Mouse (Mus musculus): Measurements from ENCODE around the gene Tdp1.

The Tdp1 gene

GRCm38 (mm10) chr12:99884269-99885261, at the start of gene Tdp1, which contains the start of gene Efcab11:
Tdp1 (plus strand) TSS chr12:99884517.
Efcab11 (minus strand) TSS chr12:99884439.
- DNase-seq (ENCODE audit: low spot score): peak; percentile 95

- DNase-seq (ENCODE audit: low spot score): no peak
These were observed 47.7 kb upstream of the Tdp1 start for GRCm38 (mm10) chr12:99836404-99837131.

GRCm38 (mm10) chr12:99837528-99837927, 46.8 kb upstream of the Tdp1 start:
- no peak for DNase-seq (ENCODE audit: low spot score)

GRCm38 (mm10) chr12:99838109-99838508, 46.2 kb upstream of the Tdp1 start:
- DNase-seq (ENCODE audit: low spot score): no peak

GRCm38 (mm10) chr12:99838703-99839102, 45.6 kb upstream of the Tdp1 start:
- no peak for DNase-seq (ENCODE audit: low spot score)

GRCm38 (mm10) chr12:99844951-99845350, 39.4 kb upstream of the Tdp1 start:
- DNase-seq (ENCODE audit: low spot score): no peak

GRCm38 (mm10) chr12:99849996-99850395, 34.3 kb upstream of the Tdp1 start:
- no peak for DNase-seq (ENCODE audit: low spot score)

- DNase-seq (ENCODE audit: low spot score): no peak
These were observed 30.7 kb upstream of the Tdp1 start for GRCm38 (mm10) chr12:99853323-99854258.

GRCm38 (mm10) chr12:99856011-99856410, 28.3 kb upstream of the Tdp1 start:
- no peak for DNase-seq (ENCODE audit: low spot score)

- no peak for DNase-seq (ENCODE audit: low spot score)
These were observed 25.7 kb upstream of the Tdp1 start for GRCm38 (mm10) chr12:99858664-99859063.

- DNase-seq (ENCODE audit: low spot score): no peak
These were observed 24.8 kb upstream of the Tdp1 start for GRCm38 (mm10) chr12:99859391-99860100.

GRCm38 (mm10) chr12:99860981-99861380, 23.3 kb upstream of the Tdp1 start:
- no peak for DNase-seq (ENCODE audit: low spot score)

- DNase-seq (ENCODE audit: low spot score): no peak
These were observed 19.7 kb upstream of the Tdp1 start for GRCm38 (mm10) chr12:99864613-99865012.

GRCm38 (mm10) chr12:99868821-99869220, 15.5 kb upstream of the Tdp1 start:
- no peak for DNase-seq (ENCODE audit: low spot score)

- DNase-seq (ENCODE audit: low spot score): no peak
These were observed 10.9 kb upstream of the Tdp1 start for GRCm38 (mm10) chr12:99873443-99873842.

- no peak for DNase-seq (ENCODE audit: low spot score)
These were observed 9.7 kb upstream of the Tdp1 start for GRCm38 (mm10) chr12:99874609-99875008.

- peak; percentile 93 for DNase-seq (ENCODE audit: low spot score)
These were observed 1.2 kb upstream of the Tdp1 start for GRCm38 (mm10) chr12:99883000-99883712.

GRCm38 (mm10) chr12:99883713-99884105, 608 bp upstream of the Tdp1 start:
- no peak for DNase-seq (ENCODE audit: low spot score)

GRCm38 (mm10) chr12:99885282-99885901, 1.1 kb downstream of the Tdp1 start:
- DNase-seq (ENCODE audit: low spot score): no peak

- no peak for DNase-seq (ENCODE audit: low spot score)
These were observed 13.5 kb downstream of the Tdp1 start for GRCm38 (mm10) chr12:99897846-99898245.
